Mouse (Mus musculus): ENCODE data around the gene Foxd3. TPM values are rescaled to one million over a fixed set of nuclear protein-coding genes. Genes with fewer than 3 reads are reported as not detected.
"Not testable (repeated sequence)": the region's sequence is repeated elsewhere in the genome, so short reads cannot be mapped to it uniquely, and the experiment has no call there.

Foxd3 gene
- total RNA-seq (2021): not detected

DNA sequence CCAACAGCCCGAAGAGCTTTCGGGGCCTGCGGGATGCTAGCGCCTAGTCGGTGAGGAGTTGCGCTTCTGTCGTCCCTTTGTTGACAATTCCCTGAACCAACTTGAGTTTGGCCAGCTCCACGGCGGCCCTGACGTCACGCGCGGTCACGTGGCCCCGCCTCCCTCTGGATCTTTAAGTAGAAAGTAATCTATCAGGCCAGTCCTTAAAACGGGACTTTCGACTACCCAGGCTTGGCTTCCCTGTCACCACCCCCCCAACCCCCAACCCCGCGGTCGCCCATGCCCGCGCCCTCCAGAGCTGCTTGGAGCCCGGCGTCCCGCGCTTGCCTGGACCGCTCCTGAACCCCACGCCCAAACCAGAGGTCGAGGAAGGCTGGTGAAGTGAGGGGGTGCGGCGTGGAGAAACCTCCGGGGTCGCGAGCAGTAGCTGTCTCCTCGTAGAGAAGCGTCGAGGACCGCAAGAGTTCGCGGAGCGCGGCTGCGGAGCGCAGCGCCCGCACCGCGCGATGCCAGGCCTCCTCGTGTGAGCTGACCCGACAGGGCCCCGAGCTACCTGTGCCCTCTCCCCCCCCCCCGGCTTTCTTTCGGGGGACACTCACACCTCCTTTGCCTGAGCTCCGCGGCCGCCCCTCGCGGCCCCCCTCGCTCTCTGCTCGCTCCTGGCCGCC lies at the start of gene Foxd3:
Gene Foxd3, plus strand, starts transcription at position 363 of the 668 bp plus-strand sequence.
- intact Hi-C loops (cut with DNase I): loop anchor here (5.0 kb wide), 1 partner anchor 84 kb away; no protein-coding TSS in a partner anchor
- DNase-seq (ENCODE audit: extremely low spot score in 1 of 2, low spot score in 2 of 2): no peak

DNA sequence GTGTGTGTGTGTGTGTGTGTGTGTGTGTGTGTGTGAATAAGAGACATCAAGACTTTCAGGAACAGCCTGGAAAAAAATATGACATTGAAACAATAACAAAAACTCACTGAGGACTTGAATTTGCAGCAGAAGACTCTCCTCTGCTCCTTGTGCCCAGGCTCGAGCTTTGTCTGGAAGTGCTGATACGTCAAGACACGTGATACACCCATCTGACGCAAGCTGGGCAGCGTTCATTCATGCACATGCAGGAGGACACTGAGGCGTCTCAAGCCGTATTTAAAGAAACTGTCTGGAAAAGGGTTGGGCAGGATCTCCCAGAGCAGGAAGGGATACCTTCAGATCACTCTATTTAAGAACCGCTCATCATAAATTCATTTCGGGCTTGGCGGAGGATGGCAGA lies 43.9 kb upstream of the Foxd3 start:
- intact Hi-C loops (cut with DNase I): no loop called here
- no peak for DNase-seq (ENCODE audit: extremely low spot score in 1 of 2, low spot score in 2 of 2)

DNA sequence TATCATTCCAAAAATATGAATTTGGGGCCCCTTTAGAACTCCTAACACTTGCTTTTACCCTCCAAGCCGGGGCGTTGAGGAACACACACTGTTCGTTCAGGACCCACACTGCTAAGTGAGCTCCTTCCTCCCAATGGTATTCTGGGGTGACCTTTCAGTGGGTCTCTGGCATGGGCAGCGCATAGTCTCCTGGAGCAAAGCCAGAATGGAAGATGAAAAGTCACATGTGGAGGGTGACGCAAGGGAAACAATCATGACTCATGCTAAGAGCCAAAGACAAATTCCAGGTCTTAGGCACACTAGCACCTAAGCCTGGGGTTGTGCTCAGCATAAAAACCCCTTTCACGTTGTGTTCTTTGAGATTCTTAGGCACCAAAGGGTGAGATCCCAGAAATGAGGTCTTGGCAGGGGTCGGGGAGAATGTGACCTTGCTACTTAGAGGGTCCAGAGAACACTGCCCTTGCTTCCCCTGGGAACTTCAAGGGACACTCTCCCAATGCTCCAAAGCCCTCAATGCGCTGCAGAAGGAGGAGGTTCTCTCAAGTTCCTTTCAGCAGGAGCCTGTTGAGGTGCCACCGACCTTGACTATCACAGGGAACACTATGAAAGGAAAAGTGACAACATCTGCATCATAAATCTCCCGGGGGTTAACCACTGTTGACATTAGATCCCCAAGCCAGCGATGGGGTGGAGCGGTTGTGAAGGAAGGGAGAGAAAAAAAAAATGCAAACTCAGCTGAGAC lies 43.3 kb upstream of the Foxd3 start:
- intact Hi-C loops (cut with DNase I): no loop called here
- no peak for DNase-seq (ENCODE audit: extremely low spot score in 1 of 2, low spot score in 2 of 2)

DNA sequence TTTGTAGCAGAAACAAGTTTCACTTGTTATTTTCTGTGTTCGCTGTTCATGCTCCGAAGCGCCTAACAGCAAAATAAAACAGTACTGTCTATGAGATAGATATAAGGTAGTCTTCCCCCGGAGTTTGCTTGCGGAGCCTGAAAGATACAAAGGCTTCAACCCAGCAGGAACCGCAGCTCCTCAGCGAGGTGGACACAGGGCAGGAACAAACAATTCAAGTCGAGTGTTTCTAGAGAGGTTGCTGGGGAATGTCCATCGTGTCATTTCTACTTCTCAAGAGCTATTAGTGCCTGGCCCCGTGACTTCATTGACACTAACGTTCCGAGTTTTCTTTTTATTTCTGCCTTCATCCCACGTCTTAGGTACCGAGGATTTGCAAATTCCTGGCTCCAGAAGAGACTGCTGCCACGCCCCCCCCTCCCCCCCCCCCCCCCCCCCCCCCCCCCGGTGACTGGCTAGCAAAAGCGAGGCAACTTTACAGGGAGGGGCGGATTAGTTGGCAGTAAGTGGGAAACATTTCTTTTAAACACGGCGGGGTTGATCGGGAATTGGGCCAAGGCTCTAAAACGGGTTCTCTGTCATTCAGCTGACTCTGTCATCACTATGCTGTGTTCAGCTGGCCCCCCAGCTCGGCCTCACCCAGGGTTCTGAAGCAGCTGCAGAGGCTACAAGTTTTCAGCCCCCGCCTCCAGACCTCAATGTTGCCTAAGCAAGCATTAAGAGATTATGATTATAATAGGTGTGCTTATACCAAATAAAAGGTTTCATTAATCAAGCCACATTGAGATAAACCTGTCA lies 29.9 kb upstream of the Foxd3 start:
- intact Hi-C loops (cut with DNase I): no loop called here
- peak in 1 of 2 experiments; percentile 21 for DNase-seq (ENCODE audit: extremely low spot score in 1 of 2, low spot score in 2 of 2)

DNA sequence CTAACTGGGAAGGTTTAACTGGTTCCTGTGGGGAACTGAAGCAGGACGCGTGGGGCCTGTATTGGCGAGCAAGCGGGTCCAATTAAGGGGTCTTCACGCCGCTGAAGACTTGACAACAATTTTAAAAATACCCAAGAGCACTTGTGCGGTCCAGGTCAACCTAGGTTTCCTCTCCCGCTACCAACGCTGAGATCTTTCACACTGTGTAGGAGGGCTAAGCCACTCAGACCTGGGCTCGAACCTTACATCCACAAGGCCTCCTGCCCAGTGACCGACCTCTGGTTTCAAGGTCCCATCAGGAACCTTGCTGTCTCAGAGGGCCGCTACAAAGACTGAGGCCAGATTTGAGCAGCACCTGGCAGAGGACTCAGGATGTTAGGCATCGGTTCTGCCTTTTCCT lies 29.0 kb upstream of the Foxd3 start:
- intact Hi-C loops (cut with DNase I): no loop called here
- no peak for DNase-seq (ENCODE audit: extremely low spot score in 1 of 2, low spot score in 2 of 2)

DNA sequence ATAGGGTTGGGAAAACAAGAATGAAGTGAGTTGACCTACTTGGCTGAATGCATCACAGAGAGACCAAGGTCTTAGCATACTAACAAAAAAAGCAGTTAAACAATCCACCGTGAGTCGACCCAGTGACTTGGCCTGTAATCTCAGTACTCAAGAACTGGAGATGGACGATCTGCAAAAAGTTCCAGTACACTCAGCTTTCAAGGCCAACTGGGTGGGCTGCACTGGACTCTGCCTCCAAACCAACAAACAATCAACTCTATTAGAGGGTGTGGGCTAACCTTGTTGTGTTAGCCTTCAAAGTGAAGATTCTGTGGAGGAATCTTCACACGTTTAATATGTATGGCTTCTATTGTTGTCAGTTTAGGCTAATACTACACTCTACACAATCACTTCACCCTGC lies 20.1 kb upstream of the Foxd3 start:
- intact Hi-C loops (cut with DNase I): no loop called here
- no peak for DNase-seq (ENCODE audit: extremely low spot score in 1 of 2, low spot score in 2 of 2)

DNA sequence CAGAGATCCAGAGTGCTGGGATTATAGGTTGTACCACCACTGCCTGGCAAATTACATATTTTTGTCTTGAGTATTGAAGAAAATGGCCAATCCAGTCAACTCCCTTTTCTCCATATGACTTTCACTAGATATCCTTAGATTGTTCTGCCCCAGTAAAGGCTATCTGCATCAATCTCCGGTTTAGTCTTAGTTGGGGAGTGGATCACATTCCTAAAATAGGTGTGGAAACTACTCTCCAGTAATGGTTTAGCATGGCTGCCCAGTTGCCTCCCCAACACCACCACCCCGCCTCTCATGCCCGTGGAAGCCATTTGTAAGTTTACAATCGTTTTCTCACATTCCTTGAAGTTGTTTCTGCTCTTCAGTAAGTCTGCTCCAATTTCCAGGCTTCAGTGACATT lies 19.4 kb upstream of the Foxd3 start:
- intact Hi-C loops (cut with DNase I): no loop called here
- DNase-seq (ENCODE audit: extremely low spot score in 1 of 2, low spot score in 2 of 2): no peak

DNA sequence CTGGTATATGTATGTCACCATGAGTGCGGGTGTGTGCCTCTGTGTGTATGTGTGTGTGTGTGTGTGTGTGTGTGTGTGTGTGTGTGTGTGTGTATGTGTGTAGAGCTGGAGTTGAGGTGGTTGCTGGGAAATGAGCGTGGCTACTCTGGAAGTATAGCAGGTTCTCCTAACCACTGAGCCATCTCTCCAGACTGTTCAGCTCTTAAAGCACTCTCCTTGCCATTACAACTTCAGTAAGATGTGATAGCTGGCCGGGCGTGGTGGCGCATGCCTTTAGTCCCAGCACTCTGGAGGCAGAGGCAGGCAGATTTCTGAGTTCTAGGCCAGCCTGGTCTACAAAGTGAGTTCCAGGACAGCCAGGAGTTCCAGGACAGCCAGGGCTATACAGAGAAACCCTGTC lies 15.5 kb upstream of the Foxd3 start:
- DNase-seq (ENCODE audit: extremely low spot score in 1 of 2, low spot score in 2 of 2); intact Hi-C loops (cut with DNase I): not testable (repeated sequence)

DNA sequence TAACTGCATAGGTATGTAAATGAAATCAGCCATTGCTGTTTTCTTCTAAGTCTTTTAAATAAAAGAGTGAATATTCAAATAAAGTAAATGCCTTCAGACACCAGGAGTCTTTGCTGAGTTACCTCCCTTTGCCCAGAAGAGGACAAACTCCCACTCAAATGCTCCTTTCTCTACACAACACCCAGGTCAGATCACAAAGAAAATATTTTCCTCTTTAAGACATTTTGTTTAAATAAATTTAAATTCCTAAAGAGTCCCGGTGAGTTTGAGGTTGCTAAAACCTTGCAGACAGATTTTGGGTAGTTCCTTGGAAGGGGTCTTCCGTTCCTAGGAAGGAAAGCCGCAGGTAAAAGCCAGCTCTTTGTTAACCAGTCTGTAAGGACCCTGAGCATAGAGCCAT lies 14.2 kb upstream of the Foxd3 start:
- intact Hi-C loops (cut with DNase I): no loop called here
- DNase-seq (ENCODE audit: extremely low spot score in 1 of 2, low spot score in 2 of 2): no peak

DNA sequence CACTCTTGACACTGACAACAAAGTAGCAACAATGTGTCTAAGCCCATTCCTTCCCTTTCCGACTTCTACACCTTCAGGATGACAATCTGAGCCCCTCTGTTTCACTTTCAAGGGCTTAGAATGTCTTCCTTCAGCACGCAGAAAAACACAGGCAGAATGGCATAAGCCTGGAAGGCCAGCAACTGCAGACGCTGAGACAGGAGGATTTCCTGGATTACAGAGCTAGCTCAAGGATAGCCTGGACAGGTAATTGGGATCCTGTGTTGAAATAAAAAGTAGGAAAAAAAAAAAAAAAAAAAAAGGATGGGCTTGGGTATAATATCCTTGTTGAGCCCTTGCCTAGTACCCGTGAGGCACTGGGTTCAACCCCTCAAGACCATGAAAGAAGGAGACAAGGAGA lies 10.5 kb upstream of the Foxd3 start:
- intact Hi-C loops (cut with DNase I): no loop called here
- no peak for DNase-seq (ENCODE audit: extremely low spot score in 1 of 2, low spot score in 2 of 2)

DNA sequence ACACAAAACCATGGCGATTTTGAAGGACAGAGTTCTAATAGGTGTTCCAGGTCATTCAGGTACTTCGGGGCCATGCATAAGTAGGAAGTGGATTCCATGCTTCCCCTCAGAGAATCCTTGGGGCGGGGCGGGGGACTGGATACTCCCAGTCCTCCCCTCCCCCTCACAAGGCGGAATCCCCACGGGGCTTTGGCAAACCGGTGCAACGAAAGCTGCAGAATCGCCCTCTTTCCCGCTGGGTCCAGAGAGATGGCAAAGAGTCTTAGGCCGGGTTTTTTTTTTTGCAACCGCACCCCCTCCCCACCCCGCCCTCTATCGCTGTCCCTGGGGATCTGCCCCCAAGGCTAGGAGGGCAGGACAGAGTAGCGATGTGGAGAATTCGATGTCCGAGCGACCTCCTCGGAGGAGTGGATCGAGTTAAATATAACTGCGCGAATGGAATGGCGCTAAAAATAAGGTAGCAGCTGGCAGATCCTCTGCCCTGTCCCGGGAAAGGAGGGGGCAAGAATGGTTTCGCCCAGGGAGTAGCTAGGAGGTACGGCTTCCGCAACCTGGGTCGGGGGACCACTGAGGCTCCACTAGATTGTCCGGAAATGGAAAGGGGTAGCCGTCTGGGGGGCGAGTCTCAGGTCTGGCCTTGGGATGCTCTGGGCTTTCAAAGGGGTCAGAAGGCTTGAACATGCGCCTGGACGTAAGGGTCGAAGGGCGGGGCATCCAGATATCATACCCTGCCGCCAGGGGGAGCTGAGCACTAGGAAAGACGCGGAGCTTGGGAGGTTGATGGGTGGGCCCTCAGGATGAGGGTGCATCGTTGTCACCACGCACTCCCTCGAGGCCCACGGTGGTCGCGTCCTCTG lies 5.8 kb upstream of the Foxd3 start:
- intact Hi-C loops (cut with DNase I): no loop called here
- DNase-seq (ENCODE audit: extremely low spot score in 1 of 2, low spot score in 2 of 2): peak in 1 of 2 experiments; percentile 31

DNA sequence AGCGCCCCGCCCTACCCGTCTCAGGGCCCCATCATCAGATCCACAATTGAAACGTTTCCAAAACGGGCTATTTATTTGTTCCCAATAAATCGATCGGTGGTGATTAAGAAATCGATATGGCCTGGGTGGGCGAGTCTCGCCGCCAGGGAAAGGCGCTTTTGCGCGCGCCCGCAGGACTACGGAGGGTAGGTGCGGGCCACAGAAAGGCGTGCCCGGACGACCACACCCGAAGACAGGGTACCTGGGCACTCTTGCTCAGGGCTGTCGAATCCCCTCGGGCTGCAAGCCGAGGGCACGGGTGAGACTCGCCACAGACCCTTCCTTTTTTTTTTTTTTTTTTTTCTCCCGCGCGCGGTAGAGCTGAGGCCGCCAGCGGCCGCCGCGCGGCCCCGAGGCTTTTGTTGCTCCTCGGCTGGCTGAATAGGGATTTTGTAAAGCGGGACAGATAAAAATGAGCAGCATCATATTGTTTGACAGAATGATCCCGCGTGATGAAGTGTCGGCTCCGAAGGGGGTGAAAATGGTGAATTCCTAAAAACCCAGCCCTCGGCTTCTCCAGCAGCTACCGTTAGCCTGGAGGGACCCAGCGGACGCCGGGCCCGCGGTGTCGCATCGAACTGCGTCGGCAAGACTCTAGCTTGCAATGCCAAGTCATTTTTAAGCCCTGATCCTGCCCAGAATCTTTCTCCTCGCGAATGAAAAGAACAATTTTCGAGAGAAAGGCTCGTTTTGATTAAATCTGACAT lies 5.0 kb upstream of the Foxd3 start:
- intact Hi-C loops (cut with DNase I): no loop called here
- DNase-seq (ENCODE audit: extremely low spot score in 1 of 2, low spot score in 2 of 2): no peak

DNA sequence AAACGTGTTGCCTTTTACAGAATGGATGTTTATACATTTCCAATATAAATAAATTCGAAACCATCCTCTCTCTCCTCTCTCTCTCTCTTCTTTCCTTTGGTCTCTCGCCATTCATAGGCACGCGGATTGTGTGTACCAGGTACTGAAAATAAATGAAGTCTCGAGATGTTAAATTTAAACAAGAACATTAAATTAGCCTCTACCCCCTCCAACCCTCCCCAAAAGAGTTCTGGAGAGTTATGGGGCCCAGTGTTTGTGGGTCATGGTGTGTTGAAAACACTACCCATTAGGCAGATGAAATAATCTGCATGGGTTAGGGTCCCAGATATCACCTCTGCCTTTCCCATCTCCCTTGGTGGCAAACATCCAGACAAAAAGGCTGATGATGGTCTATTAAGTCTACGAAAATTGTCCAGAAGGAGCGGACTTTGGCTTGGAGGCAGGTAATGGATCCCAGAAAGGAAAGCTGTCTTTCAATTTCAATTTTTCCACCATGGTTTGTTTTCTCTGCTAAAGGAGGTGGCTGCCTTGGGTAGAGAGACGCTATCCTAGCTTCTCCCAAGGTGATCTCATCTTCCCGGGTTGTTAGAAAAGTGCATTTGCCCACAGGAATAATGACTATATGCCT lies 4.2 kb upstream of the Foxd3 start:
- intact Hi-C loops (cut with DNase I): no loop called here
- DNase-seq (ENCODE audit: extremely low spot score in 1 of 2, low spot score in 2 of 2): no peak

DNA sequence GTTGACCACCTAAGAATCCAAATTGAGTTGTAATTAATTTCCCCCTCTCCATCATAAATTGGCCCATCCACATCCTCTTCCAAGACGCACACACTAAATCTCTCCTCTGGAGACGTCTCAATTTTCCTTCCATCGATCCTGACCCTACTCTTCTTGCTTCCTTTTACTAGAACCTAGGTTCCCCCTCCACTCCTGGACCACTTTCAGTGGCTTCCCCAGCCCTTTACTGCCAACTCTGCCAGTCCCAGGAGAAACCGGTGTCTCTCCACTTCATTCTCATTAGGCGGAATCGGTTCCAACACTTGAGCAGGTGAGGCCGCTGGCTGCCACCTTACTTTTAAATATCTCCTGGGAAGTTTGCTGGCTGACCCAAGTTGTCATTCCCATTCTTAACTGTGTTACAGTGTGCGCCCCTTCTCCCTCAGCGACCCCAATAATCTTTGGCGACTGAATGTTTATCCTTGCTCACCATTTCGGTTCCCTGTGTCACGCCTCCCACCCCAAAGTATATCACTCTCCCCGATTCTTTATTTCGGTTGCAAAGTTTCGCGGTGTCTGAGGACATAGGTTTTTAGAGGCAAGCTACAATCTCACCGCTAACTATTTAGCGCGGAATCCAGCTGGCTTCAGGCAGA lies 3.4 kb upstream of the Foxd3 start:
- DNase-seq (ENCODE audit: extremely low spot score in 1 of 2, low spot score in 2 of 2): no peak
- intact Hi-C loops (cut with DNase I): no loop called here

DNA sequence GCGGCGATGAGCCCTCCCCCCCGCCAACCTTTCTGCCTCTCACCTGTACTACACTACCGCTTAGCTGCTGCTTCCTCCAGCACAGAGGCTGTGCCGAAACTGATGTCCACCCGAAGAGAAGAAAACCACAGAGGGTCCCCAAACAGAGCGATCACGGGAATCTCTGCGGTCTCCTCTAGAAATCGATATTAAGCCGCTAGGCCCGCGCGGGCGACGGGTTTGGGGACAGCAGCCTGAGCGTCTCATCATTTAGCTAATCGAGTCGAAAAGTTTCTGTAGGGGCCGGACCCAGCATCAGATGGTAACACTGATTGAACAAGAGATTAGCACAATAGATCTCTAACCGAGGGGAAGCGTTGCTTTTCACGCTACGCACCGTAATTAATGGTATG lies 2.9 kb upstream of the Foxd3 start:
- DNase-seq (ENCODE audit: extremely low spot score in 1 of 2, low spot score in 2 of 2): no peak
- intact Hi-C loops (cut with DNase I): no loop called here

DNA sequence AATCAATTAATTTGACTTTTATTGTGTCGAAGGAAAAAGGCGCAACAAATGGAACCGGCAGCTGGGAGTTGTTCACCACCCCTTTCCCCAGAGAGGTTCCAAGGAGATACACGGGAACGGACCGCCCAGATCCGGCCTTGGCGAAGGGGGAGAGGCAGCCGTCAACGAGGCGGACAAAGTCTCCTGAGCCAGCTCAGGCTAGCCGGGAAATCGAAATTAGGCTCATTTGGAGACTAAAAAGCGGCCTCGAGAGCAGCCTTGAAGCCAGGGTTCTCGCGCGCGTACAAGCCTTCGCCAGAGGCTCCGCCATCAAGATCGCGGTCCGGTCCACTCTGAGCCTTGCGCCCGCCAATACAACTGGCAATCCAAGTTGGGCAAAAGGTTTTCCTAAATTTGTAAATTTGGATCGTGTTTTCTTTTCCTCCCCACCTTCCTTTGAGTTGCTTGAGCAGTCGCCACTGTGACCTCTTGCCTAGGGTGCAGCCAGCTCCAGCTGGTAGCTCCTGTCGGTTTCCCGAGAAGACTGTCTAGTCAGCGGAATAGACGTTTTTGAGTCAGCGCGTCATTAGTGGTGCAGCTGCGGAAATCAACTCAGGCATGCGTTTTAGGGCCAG lies 2.4 kb upstream of the Foxd3 start:
- intact Hi-C loops (cut with DNase I): no loop called here
- no peak for DNase-seq (ENCODE audit: extremely low spot score in 1 of 2, low spot score in 2 of 2)
